Mouse (Mus musculus): ENCODE data around the gene Deup1.
A peak's percentile ranks its signal among the peaks of the same experiment; 100 is the strongest.

Deup1 gene

GRCm38 (mm10) chr9:15627785-15628287, at the start of gene Deup1:
Deup1 (minus strand) TSS chr9:15627933.
- DNase-seq (ENCODE audit: inconsistent ontology term), result peak; percentile 71

DNA sequence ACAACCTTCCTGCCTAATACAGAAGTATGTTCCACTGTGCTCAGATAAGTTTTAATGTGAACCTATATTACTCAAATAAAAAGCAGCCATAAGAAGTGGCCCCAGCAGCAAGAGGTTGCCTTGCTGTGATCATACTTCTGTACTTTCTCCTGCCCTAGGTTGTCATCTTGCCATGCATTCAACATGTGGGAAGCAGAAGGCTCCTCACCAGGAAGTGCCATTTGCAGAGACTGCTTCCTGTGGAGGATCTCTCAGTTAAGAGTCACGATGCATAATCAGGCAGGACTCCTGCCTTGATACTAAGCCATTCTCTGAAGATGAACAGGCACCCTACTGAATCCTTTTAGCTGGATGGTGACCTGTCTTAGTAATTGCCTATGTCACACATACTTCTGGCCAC, 44.5 kb upstream of the Deup1 start:
- DNase-seq (ENCODE audit: inconsistent ontology term), result no peak

DNA sequence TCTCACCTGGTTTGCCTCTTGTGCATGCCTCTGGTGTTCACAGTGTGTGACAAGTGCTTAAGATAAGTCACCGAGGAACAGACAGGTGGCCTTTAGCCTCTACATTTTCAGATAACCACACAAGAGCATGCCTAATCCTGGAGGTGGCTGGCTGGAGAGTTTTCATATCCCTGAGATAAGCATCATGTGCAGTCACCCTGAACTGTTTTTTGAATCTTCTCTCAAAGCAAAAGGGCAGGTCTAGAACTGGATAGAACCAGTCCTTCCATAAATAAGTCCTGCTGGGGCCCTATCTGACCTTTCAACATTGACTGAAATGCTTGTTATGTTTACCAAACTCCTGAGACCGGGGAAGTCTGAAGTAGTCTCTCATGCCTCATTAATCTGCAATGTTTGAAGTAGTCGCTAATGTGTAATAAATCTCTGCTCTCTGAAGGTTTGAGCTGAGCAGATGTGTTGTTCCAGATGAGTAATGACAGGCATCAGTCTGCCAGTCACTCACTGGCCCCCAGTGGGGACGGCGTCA, 42.3 kb upstream of the Deup1 start:
- no peak for DNase-seq (ENCODE audit: inconsistent ontology term)

DNA sequence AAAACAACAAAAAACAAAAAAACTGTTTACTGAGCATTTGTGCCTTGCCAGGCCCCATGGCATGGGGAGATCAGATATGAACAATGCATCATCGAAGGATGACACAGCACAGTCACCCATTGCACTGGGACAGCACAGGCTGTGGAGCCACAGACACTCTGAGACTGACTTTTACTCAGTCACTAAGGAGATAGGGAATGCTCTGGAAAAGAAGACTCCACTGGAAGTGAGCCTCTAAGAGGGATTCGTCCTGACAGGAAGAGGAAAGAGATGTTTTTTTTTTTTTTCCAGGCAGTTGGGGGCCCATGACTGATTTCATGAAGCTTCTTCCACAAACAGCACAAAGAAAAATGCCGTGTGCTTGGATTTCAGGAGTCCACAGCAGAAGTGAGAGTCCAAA, 41.7 kb upstream of the Deup1 start:
- DNase-seq (ENCODE audit: inconsistent ontology term), result no peak

GRCm38 (mm10) chr9:15664606-15665005, 36.9 kb upstream of the Deup1 start:
- DNase-seq (ENCODE audit: inconsistent ontology term), result no peak

- DNase-seq (ENCODE audit: inconsistent ontology term), result no peak
These were observed 31.3 kb upstream of the Deup1 start for GRCm38 (mm10) chr9:15659069-15659468.

- no peak for DNase-seq (ENCODE audit: inconsistent ontology term)
These were observed 30.6 kb upstream of the Deup1 start for GRCm38 (mm10) chr9:15658236-15658785.

- DNase-seq (ENCODE audit: inconsistent ontology term), result no peak
These were observed 25.3 kb upstream of the Deup1 start for GRCm38 (mm10) chr9:15653036-15653435.

DNA sequence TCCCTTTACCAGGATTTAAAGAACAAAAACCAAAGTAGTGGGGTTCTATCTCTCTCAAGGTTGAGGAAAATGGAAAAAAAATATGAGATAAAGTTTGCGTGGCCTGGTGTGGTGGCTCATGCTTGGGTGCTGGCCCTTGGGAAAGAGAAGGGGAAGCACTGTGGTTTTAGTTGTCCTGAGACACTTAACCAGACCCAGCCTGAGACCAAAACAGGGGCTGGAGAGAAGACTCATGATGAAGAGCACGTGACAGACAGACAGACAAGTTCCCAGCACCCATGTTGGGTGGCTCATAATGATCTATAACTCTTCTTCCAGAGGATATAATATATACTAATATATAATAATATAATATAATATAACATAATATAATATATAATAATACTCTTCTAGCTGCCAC, 22.2 kb upstream of the Deup1 start:
- no peak for DNase-seq (ENCODE audit: inconsistent ontology term)

DNA sequence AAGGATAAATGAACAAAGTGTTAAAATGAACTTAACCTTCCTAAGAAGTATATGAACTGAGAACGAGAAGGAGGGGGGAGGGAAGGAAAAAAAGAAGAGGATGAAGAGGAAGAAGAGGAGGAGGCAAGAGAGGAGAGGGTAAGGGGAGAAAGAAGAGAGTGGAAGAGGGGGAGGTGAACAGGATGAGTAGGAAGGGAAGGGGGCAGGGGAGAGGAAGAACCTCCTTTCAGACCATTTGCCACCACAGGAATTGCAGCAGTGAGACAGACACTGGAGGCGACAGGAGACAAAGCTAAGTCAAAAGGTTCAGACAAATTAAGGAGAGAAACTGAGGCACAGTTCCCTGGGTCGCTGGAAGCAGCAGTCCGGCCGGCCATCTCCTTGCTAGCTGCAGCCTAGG, 349 bp downstream of the Deup1 start:
- DNase-seq (ENCODE audit: inconsistent ontology term), result no peak

DNA sequence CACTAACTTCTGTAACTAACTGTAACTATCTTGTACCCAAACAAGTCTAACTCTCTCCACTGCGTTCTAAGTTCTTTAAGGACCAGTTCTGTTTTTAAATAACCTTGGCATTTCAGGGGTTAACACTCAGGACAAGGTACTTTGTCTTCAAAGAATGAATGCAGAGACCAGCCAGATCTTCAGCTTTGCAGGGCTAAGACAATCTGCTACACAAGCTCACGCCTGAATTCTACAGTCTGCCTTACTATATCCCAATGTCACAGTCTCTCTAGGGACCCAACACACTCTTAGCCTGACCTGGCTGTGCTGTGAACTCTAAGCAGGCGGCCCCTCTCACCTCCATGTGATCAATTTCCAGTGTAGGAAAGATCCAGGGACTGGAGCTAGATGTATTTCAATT, 3.0 kb downstream of the Deup1 start:
- no peak for DNase-seq (ENCODE audit: inconsistent ontology term)

- no peak for DNase-seq (ENCODE audit: inconsistent ontology term)
These were observed 8.0 kb downstream of the Deup1 start for GRCm38 (mm10) chr9:15619767-15620166.

- no peak for DNase-seq (ENCODE audit: inconsistent ontology term)
These were observed 8.6 kb downstream of the Deup1 start for GRCm38 (mm10) chr9:15619020-15619590.

DNA sequence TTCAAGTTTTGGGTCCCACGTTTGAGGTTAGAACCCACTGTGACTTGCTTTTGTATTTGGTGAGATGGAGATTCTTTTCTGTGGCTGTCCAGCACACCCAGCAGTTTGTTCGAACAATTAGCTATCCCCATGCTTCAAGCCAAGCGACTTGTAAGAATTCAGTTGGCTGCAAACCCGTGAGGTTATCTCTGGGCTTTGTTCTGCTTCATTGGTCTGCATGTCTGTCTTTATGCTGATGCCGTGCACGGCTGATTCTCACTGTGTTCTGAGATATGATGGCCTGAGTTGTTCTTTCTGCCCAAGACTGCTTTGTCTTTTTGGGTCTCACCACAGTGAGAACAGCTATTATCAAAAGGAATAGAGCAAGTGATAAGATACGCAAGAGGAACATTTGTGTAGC, 10.7 kb downstream of the Deup1 start:
- peak; percentile 7 for DNase-seq (ENCODE audit: inconsistent ontology term)

DNA sequence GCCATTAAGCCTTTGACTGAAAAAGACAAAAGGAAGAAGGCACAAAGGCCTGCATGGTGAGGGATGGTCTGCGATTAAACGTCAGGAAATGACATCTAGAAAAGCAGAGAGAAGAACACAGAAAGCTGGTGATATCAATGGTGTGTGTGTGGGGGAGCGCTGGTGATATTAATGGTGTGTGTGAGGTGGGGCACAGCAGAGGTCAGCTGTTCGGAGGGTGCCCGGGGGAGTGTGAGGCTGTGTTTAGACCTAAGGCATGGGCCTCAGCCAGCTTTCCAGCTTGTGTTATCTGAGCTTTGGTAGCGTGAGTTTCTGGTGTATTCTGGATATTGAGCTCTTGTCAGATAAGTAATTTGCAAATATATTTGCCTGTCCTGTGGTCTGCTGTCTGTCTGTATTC, 11.3 kb downstream of the Deup1 start:
- no peak for DNase-seq (ENCODE audit: inconsistent ontology term)

DNA sequence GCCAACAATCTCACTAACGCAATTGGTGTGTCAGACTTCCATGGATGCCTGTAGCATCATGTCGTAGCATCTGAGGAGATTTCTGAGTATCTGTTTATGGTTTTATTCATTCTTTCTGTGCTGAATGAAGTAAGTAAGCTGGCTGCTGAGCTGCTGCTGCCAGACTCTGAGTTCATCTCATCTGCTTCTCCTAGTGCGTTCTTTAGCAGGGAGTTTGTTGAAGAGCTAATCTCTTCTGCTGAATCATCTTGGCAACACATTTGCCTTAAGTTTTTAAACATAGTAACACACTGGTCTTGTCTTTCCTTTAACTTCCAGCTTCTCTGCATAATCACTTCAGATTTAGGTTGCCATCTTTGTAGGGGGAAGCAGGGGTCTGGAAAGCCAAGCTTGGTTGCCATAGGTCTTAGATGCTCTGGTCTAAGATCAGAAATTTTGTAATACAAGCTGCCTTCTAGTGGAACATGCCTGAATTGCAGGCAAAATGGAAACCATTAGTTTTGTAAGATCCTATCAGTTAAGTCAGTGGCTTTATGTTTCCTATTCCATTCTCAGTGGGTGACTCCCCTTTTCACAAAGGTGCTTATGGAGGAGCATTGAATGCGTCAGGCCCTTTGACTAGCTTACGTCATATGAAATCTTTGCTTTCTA, 18.3 kb downstream of the Deup1 start:
- DNase-seq (ENCODE audit: inconsistent ontology term), result no peak

GRCm38 (mm10) chr9:15607601-15608000, 20.1 kb downstream of the Deup1 start:
- DNase-seq (ENCODE audit: inconsistent ontology term), result no peak

DNA sequence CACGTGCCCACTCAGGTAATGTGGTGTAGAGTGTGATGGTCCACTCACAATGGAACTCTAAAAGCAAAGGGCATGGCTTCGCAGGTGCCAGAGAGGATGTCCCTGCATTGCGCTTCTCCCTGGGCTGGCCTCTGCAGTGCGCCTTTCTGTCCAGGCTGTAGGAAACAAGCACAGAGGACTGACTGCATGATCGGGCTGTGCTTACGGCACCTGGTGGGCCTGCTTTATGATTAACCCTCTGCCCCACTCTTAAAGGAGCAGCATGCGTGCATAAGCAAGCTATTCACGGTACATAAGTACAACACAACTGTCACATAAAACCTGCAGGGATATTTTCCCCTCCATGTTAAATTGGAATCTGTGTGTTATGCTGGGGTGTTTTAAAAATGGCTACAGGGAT, 24.6 kb downstream of the Deup1 start:
- no peak for DNase-seq (ENCODE audit: inconsistent ontology term)

GRCm38 (mm10) chr9:15600859-15601540, 26.7 kb downstream of the Deup1 start:
- no peak for DNase-seq (ENCODE audit: inconsistent ontology term)

DNA sequence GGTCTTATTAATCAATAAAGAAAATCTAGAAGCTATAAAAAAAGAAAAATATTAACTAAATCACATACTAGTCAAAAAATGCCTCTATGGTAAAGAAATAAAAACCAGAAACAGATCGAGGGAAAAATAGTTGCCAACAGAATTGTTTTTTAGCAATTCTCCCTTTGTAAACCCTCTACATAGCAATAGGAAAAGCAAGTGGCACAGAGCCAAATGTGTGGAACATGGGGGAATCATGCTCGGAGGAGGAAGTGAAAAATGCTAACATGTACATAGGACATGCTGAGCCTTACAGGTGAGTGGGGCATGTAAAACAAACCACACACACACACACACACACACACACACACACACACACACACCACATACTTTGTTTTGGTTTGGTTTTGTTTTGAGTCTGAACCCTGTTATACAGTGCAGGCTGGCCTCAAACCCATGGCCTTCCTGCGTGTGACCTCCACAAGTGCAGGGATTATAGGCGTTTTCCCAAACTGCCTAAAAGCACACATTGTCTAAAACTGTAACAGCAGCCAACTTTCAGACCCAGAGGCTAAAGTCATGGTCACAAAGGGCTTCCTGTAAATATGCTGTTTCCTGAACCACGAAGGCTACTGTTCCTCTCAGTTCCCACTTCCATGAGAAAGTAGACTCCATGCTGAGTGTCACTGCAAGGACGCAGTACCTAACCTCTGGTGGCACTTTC, 27.4 kb downstream of the Deup1 start:
- DNase-seq (ENCODE audit: inconsistent ontology term), result no peak

GRCm38 (mm10) chr9:15596598-15596997, 31.1 kb downstream of the Deup1 start:
- no peak for DNase-seq (ENCODE audit: inconsistent ontology term)

- DNase-seq (ENCODE audit: inconsistent ontology term), result no peak
These were observed 33.6 kb downstream of the Deup1 start for GRCm38 (mm10) chr9:15594148-15594547.

Measured in Muller cell, postnatal 12 days (primary cell).